Mouse (Mus musculus): ENCODE results near the gene S1pr4.

Gene S1pr4

DNA sequence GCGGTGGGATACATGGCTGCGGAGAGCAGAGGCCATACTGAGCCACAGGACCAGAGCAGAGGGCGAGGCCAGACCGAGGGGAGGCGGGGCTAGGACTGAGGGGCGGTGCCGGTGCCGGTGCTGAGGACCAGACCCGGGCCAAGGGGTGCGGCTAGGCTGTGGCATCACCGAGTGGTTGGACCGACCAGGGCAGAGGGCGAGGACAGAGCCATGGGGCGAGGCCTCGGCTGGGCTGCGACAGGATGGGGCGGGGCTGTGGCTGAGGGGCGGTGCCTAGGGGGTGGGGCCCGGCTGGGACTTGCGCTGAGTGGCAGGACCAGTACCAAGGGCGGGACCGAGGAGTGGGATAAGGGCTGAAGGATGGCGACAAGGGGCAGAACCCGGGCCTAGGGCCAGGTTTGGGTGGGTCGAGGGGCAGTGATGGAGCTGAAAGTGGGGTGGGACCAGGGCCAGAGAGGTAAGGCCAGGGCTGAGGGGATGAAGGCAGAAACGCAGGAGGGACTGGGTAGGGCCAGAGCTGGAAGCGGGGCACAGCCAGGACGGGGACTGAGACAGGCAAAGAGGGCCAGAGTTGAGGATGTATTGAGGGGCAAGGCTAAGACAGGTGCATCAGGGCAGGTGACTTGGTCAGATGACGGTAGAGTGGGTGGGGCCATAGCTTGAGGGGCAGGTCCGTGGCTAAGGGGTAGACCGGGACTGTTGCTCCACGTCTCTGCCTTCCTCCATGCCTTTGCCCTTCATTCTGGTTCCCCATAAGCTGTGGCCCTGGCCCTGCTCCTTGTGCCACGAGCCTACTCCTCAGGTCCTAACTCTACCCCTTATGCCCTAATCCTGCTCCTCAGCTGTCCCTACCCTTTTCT, 35.3 kb downstream of the S1pr4 start:
- DNase-seq (ENCODE audit: low spot score), result peak; percentile 53

DNA sequence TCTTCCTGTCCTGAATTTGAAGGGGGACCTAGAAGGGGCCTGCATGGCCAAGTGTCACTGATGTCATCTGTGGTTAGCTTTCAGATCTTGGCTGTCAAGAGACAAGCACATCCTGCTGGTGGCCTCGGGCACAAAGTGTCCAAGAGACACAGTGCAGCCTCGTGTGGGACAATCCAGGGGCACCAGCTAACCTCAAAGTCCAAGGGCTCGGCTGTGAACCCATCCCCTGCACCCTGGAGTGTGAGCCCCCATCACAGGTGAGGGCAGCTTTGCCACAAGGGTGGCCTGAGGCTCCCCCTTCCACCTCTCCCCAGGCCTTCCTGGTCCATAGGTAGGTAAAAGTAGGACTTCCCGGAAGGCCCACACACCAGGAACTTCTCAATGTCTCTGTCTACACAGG, 36.4 kb downstream of the S1pr4 start:
- DNase-seq (ENCODE audit: low spot score), result no peak

DNA sequence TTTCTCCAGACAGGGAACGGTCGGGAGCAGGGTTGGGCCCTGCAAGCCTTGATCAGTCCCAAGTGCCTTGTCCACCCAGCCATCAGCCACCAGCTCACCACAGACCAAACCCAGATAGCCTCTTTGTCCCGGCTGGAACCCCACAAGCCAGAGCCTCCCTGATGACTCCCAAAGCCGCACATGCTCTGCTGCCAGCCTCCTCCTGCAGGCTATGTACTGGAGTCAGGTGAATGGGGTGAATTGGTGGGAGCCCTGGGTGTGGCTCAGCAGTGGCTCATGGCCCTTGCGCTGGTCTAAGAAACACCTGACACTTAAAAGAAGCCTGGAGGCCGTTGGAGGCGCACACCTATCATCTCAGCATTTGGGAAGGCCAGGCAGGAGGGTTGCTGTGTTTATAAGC, 37.0 kb downstream of the S1pr4 start:
- no peak for DNase-seq (ENCODE audit: low spot score)

DNA sequence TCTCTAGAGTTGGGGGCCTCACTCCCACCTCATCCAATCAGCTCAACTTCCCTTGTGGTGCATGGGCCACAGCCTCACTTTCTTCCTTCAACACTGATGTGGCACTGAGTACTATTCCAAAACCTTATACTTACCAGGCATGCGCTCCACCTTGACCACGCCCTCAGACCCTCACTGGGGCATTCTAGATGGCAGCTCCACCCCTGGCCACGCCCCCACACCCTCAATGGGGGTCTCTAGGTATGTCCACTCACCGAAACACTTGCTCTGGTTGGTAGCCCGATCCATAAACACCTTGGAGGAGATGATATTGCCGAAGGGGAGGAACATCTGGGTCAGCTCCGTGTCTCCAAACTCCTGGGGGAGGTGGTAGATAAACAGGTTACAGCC, 37.5 kb downstream of the S1pr4 start:
- DNase-seq (ENCODE audit: low spot score), result no peak

DNA sequence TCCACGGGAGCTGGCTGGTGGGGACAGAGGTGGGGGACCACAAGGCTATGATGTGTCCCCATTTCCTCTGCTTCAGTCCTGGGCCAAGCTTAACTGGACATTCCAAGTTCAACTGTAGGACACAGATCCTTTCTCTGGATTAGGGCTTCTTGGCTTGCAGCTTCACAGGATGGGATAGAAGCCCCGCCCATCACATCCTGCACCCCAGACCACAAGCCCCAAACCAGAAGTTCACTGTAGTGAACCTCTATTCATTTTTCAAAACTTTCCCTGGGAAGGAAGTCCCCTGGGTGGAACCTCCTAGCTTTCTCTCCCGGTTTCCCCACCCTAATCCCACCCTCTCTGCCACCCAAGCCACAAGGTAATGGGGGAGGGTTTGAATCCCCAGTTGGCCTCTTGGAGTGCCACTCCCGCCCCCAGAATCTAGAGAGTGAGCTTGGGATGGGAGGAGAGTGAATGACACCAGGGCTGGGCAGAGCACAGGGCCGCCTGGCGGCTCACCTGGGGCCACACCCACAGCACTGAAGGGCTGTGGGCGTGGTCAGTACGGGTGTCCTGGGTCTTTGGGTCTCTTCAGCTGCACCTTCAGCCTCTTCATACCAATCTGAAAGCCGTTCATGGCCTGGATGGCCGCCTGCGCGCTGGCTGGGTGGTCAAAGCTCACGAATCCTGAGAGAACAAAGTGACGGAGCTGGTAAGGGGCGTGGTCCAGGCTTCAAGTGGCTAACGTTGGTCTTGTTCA, 38.1 kb downstream of the S1pr4 start:
- DNase-seq (ENCODE audit: low spot score), result no peak

DNA sequence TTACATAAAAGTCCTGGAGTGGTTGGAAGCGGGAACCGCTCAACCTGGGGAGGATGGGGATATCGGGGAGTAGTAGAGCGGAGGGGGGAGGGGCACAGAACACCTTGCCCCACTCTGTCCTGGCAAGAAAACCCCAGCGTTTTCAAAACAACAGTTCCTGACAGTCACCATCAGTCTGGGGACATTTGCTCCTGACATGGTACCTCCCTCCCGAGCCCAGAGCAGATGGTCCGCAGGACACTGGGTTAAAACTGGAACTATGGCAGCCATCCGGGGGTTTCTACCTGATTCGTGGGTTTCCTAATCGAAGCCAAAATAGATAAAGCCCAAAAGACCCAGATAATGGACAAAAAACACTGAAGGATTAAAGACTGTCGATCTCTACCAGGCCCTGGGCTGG, 39.0 kb downstream of the S1pr4 start:
- DNase-seq (ENCODE audit: low spot score), result no peak

DNA sequence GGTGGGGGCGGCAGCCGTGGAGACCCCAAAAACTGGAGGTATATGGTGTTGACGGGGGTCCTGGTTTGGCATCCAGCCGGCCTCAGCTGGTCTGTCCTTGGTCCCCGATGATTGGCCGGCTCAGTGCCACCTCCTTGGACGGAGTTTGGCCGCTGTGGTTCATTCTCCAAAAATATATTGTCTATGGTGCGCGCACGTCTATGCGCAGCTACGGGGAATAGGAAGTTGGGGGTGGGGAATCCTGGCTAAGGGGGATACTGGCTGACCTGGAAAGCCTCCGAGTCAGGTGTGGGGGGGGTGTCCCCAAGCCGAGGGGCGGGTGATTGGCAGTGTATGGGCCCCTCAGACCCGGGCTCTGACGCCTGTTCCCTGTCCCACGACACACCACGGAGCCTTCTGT, 39.5 kb downstream of the S1pr4 start:
- DNase-seq (ENCODE audit: low spot score), result no peak

DNA sequence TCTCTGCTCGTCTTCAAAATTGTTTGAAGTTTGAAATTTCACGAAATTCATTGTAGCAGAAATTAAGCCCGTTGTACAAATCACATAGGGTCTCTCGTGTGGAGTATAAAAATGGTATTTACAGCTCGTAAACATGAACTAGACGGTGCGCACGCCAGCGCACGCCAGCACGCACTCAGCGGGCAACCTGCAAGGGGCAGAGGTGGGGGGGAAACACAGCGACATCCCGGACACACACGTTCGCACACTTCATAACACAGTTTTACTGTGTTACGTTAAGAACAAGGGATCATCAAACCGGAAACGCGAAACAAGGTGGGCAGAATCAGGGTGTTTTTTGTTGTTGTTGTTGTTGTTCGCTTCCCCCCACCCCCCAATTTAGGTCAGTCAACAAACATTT, 40.5 kb downstream of the S1pr4 start:
- DNase-seq (ENCODE audit: low spot score), result no peak

DNA sequence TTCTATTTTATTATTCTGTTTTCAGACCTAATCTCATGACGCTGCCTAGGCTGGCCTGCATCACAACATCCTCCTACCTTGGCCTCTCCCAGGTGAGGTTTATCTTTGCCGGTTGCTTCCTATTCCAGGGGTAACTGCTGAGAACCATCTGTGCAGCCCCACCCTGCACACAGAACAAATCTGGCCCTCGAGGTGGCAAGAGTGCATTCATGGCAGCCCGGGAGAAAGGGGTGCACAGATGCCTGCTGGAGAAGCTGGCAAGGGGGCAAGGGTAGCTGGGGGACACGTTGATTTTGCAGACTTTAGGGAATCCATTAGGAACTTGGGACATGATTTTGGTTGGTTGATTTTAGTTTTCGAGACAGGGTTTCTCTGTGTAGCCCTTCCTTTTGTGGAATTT, 41.7 kb downstream of the S1pr4 start:
- no peak for DNase-seq (ENCODE audit: low spot score)

DNA sequence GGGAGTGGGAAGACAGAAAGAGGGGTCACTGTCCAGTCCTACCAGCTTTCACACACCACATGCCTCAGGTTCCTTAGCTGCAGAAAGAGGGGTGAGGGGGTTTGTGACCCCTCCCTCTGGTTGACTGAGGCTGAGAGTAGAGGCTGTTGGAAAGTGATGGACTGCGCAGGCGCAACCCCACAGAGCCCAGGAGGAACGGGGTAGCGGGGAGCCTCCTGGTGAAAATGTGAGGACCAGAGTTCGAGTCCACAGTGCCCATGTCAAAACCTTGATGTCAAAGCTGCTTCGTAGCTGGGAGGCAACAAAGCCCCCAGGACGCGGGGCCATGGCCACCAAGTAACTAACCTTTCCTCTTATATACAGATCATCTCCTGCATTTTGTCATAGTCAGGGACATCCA, 42.3 kb downstream of the S1pr4 start:
- no peak for DNase-seq (ENCODE audit: low spot score)

DNA sequence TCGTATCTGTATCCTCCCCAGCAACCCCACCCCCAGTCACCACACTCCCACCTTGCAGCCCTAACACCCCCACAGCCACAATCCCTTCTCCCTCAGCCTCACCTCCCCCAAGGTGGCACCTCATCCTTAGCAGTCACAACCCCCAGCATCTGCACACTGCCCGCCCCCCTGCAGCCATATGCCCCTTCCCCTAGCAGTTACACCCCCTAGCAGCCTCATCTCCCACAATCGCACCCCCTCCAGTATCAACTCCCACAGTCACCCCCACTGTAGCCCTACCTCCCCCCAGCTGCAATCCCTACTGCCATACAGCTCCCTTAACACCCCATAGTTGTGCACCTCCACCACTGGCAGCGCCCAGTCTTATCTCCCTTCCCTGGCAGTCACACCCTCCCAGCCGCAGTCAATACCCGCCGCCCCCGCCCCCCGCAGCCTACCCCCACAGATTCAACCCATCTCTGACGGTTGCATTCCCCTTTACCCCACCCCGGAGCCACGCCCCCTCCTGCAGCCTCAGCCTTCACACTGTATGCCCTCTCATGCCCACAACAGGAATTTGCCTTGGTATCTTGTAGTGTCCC, 42.9 kb downstream of the S1pr4 start:
- DNase-seq (ENCODE audit: low spot score), result no peak

DNA sequence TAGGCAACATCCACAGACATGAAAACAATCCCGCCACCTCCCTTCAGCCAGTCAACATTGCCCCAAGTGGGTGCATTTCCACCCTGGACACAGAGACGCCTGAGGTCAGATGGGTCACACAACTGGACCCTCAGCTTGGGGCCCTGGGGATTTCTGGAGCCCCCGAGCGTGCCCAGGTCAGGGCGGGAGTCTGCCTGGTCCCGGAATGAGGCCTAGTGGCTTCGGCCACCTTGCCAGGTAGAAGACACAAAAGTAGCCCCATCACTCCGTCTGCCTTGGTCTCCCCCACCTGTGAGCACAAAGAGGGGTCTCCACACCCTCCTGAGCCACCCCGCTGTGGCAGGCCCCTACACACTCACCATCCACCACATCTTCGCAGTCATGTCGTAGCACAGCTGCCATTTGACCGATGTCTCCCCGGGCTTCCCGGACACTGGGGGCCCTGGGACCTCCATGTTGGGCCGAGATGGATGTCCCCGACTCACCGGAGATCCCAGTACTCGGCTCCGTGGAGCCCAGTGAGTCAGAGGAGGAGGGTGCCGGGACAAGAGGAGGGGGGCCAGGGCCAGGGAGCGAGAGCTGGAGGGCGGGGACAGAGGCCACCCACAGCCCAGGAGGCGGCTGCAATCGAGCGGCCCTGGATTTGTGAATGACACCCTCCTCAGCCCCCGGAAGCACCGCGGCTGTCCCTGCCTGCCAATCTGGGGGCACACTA, 44.6 kb downstream of the S1pr4 start, which contains the start of gene Nfic:
Gene Nfic (minus strand): TSS at position 455 of the 715 bp plus-strand sequence.
- DNase-seq (ENCODE audit: low spot score), result no peak

DNA sequence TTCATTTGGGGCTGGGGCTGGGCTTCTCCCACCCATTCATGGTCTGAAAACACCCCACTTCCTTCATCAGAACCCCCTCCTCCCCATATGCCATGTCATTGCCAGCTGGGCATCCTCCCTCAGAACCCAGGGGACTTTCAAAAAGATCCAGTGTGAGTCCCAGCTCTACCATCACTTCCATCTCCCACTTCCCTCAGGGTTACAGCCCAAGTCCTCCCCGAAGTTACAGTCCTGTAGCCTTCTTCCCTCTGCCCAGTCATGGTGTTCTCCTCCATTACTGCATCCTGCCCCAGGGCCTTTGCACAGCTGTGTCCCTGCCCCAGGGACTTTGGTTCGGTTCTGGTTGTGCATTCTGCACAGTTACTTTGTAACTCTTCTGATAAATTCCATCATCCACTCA, 45.8 kb downstream of the S1pr4 start:
- no peak for DNase-seq (ENCODE audit: low spot score)

DNA sequence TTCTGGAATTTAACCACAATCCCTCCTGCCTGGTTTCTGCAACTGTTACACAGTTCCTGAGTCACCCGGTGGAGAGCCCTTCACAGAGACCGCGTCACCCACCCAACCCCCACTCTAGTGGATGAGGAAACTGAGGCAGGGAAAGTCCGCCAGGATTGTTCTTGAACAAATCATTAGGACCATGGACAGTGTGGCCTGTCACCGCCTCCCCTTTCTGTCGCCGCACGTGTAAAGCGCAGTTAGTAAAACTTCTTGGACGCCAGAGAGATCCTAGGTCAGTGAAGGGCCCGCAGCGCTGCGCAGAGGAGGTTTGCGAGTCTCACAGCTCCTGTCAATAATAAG, 47.0 kb downstream of the S1pr4 start:
- no peak for DNase-seq (ENCODE audit: low spot score)

DNA sequence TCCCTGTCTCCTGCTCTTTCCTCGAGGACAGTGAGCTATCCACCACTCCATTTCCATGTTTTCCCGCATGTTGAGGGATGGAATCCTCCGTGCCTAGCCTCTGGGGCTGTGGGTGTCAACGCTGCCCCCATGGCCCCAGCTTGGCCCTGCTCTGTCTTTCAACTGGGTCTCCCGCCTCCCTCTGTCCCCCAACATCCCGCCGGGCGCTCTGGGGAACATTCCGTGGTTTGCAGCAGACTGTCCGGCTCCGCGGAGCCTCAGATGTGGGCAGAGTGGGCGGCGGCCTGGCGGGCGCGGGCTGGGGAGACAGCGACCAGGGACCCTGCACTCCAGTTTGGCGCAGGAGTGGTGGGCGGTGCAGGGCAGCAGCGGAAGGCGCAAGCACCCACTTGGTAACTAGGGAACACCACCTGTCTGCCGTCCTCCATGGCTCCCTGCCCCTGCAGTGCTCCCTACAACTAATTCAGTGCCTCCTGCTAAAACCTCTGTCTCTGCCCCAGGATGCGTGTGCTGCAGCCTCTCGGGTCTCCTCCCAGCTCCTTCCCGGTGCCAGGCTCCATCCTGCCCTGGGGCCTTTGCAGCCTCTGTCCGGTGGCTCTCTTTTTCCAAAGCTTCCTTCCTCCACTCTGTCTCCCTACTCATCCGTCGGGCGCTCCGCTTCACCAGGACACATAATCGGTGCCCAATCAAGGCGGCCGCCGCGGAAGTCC, 47.5 kb downstream of the S1pr4 start:
- DNase-seq (ENCODE audit: low spot score), result no peak

DNA sequence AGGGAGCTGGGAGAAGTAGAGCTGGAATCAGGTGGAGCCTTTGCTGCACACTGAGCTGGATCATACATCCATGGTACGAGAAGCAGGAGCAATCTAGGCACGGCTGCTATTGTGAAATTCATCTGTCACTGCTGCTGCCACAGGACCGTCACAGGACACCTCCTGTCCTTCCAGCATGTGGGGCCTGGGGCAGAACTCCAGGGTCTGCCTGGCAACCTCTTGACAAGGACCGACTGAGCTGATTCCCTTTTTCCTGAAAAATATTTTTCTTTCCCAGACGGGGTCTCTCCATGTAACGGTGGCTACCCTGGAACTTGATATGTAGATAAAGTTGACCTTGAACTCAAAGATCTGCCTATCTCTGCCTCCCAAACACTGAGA, 48.6 kb downstream of the S1pr4 start:
- no peak for DNase-seq (ENCODE audit: low spot score)

DNA sequence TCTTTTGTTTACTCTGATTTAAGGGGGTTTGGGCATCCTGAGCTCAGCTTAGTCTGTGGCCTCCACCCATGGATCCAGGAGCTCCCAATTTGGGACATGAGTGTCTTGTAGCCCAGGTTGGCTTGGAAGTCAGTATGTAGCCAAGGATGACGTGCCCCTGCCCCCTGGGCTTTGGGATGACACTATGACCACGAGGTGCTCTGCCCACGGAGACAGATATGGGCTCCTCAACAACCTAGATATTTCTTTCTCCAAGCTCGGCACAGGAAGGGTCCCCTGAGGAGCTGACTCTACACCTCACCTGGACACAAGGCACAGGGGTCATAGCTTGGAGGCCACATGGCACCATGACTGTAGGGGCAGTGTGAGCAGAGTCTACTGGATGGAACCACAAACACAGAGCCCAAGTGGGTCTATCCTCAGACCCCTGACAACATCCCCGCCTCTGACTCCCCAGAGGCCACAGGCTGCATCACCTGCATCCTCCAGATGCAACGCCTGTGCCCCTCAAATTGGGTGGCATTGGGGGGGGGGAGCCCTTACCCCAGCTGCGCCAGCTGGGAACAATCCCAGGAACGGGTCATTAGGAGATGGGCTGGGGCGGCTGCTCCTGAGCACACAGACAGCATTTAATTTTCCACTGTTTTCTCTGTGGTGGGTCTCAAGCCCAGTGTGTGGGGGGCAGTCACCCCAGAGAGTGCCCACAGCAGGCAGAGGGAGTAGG, 49.1 kb downstream of the S1pr4 start:
- DNase-seq (ENCODE audit: low spot score), result no peak

DNA sequence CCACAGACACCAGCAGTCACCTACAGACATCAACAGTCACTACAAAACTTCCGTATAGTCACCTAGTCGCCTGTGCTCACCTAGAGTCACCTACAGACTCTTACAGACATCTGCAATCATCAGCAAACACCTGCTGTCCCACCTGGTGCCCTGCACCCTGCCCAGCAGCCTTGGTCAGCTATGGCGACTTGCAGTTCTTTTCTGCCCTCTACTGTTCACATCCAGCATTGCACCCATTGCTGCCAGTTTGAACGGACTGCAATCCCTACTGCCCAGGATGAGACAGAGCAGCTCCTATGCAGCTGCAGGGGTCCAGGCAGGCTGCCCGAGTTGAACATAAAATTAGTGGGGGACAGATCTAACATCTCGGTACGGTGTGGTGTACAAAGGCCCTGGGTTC, 49.8 kb downstream of the S1pr4 start:
- DNase-seq (ENCODE audit: low spot score), result peak; percentile 84

All from lung, postnatal 25 days (tissue).